Mouse (Mus musculus): ENCODE results near the gene Incenp. TPM values are rescaled to one million over a fixed set of nuclear protein-coding genes. Genes with fewer than 3 reads are reported as not detected.
"Not testable (repeated sequence)": the region's sequence is repeated elsewhere in the genome, so short reads cannot be mapped to it uniquely, and the experiment has no call there.

The Incenp gene
- total RNA-seq (2021): 1 to 10 TPM; 4.5 to 4.7 TPM
- long read RNA-seq, experiment 1, partial matches to known transcripts: 0 of 1 reads
- long read RNA-seq, experiment 1, other reads (novel, unspliced or antisense): 1 of 1 reads
- long read RNA-seq, experiment 2: 0 reads

GRCm38 (mm10) chr19:9899072-9899779 lies at the start of gene Incenp:
Incenp (minus strand) TSS chr19:9899551.
- DNase-seq: peak; percentile 93

- DNase-seq: peak; percentile 50
Measured at GRCm38 (mm10) chr19:9946986-9947385, 47.6 kb upstream of the Incenp start.

- no peak for DNase-seq
Measured at GRCm38 (mm10) chr19:9945800-9946564, 46.6 kb upstream of the Incenp start.

DNA sequence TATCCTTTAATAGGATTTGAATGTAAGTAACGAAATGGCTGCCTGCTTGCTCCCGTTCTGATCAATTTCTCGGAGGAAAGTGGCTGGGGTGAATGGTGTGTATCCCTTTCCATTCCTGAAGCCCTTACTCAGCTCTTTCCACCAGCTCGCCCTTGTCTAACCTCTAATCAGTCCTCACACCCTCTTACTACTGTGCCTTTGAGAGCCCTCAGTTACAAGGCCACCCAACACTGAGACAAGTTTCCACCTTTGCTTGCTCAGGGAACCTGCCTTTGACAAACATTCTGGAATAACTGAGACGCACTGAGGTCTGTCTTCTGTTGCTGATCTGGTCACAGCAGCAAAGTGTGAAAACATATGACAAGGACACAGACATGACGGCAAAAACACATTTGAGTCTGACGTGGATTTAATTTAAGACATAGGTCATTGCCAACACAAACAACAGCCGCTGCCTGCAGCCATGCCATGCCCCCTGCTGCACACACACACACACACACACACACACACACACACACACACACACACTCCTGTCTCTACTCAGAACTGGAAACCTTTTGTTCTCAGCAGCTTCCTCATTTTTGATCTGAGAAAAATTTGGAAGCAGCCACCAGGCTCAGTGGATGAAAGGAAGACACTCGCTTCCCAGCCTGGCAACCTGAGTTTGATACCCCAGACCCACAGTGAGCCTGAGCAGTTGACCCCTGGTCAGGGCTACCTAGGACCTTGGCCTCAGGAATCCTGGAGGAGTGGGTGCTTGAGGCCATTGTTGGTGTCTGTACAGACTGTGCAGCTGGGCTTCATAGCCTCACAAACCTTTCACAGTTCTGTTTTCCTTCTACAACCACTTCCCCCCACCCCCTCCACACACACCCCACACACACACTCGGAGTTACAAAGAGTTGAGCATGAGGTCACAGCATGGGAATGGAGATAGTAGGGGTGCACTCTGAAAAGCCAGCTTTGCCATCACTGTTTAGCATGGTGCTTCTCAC lies 43.5 kb upstream of the Incenp start:
- DNase-seq: no peak

DNA sequence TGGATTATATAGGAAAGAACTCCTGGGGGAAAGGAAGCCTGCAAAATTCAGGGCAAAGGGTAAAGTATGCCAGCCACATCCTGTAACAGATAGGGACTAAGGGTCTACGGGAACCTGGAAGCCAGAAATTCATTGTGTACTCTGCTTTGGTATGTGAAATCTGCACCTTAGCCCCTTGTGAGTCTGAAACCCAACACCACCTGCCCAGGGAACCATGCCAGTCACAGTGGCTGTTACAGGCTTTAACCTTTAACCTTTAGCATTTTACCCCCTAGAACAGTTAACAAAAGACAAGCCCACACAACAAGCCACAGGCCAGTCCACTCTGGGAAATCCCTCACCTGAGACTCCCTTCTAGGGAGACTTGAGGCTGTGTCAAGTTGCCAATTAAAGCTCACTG lies 42.5 kb upstream of the Incenp start:
- no peak for DNase-seq

DNA sequence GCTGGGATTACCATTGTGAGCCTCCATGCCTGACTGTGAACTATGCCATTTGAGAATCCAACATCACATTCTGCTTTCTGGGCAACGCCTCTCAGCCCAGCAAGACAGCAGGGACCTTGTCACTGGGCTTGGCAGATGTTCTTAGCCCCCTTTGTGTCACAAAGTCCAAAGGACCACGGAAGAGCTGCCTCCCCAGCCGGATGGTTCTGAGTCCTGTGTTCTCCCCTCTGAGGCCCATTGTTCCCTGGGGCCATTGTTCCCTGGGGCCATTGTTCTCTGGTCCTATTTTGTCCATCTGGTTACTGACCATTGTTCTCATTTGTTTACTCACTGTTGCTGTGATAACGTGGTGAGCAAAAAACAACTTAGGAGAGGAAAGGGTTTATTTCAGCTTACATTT lies 41.6 kb upstream of the Incenp start:
- no peak for DNase-seq

- no peak for DNase-seq
Measured at GRCm38 (mm10) chr19:9939841-9940240, 40.5 kb upstream of the Incenp start.

DNA sequence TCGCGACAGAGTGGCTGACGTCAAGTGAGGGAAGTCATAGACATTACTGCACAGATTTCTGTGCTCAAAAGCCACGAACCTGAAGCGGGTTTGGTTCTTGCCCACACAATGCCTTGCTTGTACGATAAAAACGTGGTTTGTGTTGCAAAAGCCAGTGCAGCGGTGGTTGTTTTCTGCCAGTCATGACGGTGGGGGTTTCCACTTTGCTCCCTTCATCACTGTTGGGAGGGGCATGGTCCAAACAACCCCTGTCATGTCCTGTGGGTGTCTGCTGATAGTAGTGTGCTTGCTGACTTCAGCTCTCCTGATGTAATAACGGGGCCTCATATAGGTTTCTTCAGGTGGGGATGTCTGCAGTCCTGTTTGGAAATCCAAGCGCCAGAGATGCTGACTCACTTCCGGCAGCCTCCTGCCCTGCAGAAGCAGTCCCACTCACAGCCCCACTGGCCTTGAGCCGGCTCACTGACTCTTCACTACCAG lies 39.5 kb upstream of the Incenp start:
- DNase-seq: no peak

DNA sequence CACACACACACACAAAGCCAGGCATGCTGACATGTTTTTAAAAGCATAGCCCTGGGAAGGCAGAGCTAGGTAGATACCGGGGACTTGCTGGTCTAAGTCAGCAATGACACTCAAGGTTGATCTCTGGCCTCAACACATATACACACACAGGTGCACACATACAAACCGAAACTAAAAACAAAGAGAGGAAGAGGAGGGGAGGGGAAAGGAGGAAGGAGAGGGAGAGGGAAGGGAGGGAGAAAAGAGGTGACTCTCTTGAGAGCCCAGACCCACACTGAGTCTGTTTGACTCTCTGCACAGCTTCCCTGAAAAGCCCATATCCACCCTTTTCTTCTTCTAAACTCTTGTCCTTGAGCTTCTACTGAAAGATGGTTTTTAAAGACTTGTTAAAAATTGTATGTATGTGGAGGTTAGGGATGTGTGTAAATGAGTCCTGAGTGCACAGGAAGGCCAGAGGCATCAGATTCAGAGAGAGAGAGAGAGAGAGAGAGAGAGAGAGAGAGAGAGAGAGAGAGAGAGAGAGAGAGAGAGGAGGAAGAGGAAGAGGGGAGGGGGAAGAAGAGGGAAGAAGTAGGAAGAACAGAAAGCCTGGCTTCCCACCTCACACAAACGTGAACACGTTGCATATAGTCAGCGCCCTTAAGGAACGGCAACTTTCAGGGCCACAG lies 38.9 kb upstream of the Incenp start:
- no peak for DNase-seq

DNA sequence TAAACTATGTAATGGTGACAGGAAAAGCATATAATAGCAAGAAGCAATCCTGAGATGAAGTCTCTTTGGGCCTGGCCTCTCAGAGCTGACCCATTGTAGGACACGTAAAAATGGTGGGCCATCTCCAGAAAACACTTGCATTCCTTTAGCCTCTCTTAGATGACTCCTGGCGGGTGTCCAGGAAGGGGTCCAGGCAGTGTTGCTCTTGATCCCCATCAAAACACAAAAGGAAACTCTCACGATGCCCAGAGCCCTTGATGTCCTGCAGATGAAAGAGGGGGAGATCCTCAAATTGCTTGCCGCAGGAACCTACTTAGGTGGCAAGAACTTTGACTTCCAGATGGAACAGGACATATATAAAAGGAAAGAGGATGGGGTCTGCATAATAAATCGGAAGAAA lies 38.1 kb upstream of the Incenp start:
- DNase-seq: no peak

DNA sequence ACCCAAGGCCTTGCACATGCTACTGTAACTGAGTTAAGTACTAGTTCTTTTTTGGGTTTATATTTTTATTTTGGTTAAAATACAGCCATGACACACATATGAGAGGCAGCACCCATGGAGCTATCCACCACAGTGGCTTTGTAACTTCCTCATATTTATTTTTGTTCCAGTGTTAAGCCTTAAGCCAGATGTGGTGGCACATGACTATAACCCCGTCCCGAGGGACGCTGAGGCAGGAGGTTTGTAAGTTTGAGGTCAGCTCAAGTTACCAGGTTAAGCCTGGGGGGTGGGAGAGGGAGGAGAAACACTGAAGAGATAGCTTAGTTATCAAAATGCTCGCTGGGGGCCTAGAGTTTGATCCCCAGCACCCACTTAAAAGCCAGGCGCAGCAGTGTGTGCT lies 37.2 kb upstream of the Incenp start:
- DNase-seq: no peak

DNA sequence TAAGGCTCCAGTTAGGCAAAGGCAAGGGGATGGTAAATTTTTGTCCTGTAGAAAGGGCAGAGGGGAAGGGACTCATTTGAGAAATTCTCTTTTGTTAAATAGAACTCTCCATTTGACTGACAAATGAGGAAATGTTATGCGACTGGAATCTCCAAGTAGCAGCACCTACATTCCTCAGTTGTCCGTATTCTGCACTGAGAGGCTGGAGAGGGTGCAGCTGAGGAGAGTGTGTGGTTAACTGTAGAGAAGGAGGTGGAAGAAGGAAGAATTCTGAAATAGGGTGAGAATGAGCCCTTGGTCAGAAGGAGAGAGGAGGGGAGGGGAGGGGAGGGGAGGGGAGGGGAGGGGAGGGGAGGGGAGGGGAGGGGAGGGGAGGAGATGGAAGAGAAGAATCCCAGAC lies 34.6 kb upstream of the Incenp start:
- DNase-seq: no peak

DNA sequence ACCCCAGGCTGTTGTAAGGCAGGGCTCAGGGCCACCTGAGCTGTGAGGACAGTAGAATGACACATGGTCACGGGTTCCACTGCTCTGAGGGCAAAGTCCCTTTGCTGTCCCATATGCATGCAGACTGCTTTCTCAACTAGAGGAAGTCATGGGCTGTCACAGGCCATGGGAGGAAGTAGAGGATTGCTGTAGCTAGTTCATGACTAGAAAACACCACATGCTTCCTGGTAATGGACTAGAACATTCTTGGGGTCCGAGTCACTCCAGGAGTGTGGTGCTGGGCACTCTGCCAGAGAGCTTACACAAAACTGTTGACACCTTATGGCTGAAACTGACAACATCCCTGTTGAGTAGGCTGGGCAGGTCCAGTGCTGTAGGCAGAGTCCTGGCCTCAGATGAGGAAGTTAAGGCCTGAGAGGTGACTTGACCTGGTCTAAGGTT lies 31.8 kb upstream of the Incenp start:
- DNase-seq: not testable (repeated sequence)

- no peak for DNase-seq
Measured at GRCm38 (mm10) chr19:9928089-9928488, 28.7 kb upstream of the Incenp start.

DNA sequence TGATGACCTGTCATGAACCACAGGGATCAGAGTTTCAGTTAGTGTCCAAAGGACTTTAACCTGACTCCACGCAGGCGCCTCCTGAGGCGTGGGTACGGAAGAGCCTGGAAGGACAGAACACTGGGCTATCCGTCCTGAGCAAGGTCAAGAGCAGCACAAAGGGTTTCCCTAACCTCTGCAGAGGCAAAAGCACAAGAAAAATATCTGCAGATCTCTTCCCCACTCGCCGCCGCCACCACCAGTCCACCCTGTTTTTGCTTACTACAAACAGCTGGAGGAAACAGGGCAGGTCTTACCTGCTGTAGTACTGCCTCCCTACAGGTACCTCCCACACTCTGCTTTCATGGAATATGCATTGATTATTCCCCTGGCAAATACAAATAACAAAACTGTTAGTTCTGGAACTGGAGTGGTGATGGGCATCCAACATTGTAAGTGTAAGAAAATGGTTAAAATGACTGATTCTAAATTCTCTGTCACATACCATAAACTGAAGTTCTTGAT lies 25.5 kb upstream of the Incenp start:
- no peak for DNase-seq

DNA sequence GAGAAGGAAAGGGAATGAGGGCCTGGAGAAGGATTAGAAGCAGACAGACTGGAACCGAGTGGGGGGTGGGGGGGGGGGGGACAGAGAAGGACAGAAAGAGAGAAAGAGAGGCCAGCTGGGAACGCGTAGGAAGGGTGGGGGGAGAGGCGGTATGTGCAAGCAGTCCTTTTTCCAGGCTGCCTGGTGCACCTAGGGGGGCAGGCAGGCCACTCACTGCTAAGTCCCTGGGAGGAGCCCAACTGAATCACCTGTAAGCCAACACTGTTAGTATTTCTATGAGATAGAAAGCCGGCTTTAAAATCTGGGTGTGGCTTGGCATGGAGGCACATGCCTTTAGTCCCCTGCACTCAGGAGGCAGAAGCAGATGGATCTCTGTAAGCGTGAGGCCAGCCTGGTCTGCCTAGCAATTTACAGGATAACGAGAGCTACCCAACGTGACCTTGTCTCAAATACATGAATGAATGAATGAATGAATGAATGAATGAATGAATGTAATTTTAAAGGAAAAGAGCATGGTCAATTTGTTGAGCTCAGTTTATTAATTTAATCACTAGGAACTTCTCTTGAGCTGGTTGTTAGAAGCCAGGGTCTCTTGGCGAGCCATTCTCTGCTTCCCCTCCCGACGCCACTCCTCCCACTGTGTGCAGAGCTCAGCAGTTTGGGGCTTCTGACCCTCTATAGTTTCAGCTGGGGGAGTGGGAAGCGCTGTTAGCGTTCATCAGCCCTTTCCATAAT lies 24.9 kb upstream of the Incenp start:
- no peak for DNase-seq

- no peak for DNase-seq
Measured at GRCm38 (mm10) chr19:9923048-9923447, 23.7 kb upstream of the Incenp start.

DNA sequence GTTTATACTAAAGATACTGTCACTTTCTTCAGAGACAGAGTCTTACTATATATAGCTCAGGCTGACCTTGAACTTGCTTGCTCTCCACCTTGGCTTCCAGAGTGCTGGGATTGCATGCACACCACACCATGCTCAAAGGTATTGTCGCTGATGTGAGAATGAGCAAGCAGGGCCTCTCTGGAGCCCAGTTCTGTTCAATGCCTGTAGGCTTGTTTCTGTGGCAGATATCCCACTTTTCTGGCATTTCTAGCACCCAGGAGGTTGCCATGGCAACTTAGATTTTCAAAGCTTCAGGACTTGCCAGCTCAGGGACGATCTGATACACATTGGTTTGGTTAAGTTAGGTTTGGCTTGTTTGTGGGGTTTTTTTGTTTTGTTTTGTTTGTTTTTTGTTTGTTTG lies 22.9 kb upstream of the Incenp start:
- no peak for DNase-seq

- DNase-seq: peak; percentile 68
Measured at GRCm38 (mm10) chr19:9920835-9921784, 21.8 kb upstream of the Incenp start.

All from gastrocnemius, postnatal 25 days (tissue).